Mouse (Mus musculus): ENCODE measurements around the gene Apoc2.

The Apoc2 gene

GRCm38 (mm10) chr7:19677872-19678271 is at the start of gene Apoc2:
Gene Apoc2 (minus strand): TSS chr7:19677941.
- no peak for DNase-seq (ENCODE audit: low spot score)

- DNase-seq (ENCODE audit: low spot score): no peak
Observed at GRCm38 (mm10) chr7:19726541-19726940, 48.8 kb upstream of the Apoc2 start.

GRCm38 (mm10) chr7:19724167-19724566 is 46.4 kb upstream of the Apoc2 start:
- DNase-seq (ENCODE audit: low spot score): no peak

GRCm38 (mm10) chr7:19722754-19723195 is 45.0 kb upstream of the Apoc2 start:
- DNase-seq (ENCODE audit: low spot score): no peak

GRCm38 (mm10) chr7:19719200-19719599 is 41.5 kb upstream of the Apoc2 start:
- no peak for DNase-seq (ENCODE audit: low spot score)

- DNase-seq (ENCODE audit: low spot score): no peak
Observed at GRCm38 (mm10) chr7:19718297-19718952, 40.7 kb upstream of the Apoc2 start.

GRCm38 (mm10) chr7:19717346-19717745 is 39.6 kb upstream of the Apoc2 start:
- no peak for DNase-seq (ENCODE audit: low spot score)

GRCm38 (mm10) chr7:19716822-19717221 is 39.1 kb upstream of the Apoc2 start:
- DNase-seq (ENCODE audit: low spot score): no peak

GRCm38 (mm10) chr7:19716055-19716682 is 38.4 kb upstream of the Apoc2 start:
- DNase-seq (ENCODE audit: low spot score): no peak

GRCm38 (mm10) chr7:19715239-19716054 is 37.7 kb upstream of the Apoc2 start, which contains the start of gene Tomm40:
Gene Tomm40 (minus strand): TSS chr7:19715438.
- peak; percentile 88 for DNase-seq (ENCODE audit: low spot score)

- no peak for DNase-seq (ENCODE audit: low spot score)
Observed at GRCm38 (mm10) chr7:19714836-19715235, 37.1 kb upstream of the Apoc2 start.

GRCm38 (mm10) chr7:19713598-19713997 is 35.9 kb upstream of the Apoc2 start:
- no peak for DNase-seq (ENCODE audit: low spot score)

GRCm38 (mm10) chr7:19713196-19713595 is 35.5 kb upstream of the Apoc2 start:
- no peak for DNase-seq (ENCODE audit: low spot score)

GRCm38 (mm10) chr7:19712414-19712813 is 34.7 kb upstream of the Apoc2 start:
- no peak for DNase-seq (ENCODE audit: low spot score)

- DNase-seq (ENCODE audit: low spot score): no peak
Observed at GRCm38 (mm10) chr7:19710650-19711049, 32.9 kb upstream of the Apoc2 start.

GRCm38 (mm10) chr7:19705271-19705670 is 27.5 kb upstream of the Apoc2 start:
- no peak for DNase-seq (ENCODE audit: low spot score)

GRCm38 (mm10) chr7:19704475-19704874 is 26.7 kb upstream of the Apoc2 start:
- no peak for DNase-seq (ENCODE audit: low spot score)

- DNase-seq (ENCODE audit: low spot score): no peak
Observed at GRCm38 (mm10) chr7:19702859-19703555, 25.3 kb upstream of the Apoc2 start.

- DNase-seq (ENCODE audit: low spot score): no peak
Observed at GRCm38 (mm10) chr7:19701069-19701761, 23.5 kb upstream of the Apoc2 start.

- DNase-seq (ENCODE audit: low spot score): no peak
Observed at GRCm38 (mm10) chr7:19700299-19701068, 22.7 kb upstream of the Apoc2 start.

- no peak for DNase-seq (ENCODE audit: low spot score)
Observed at GRCm38 (mm10) chr7:19699827-19700148, 22.0 kb upstream of the Apoc2 start.

All from ovary, postnatal 10 days (tissue).